Comparison of ENCODE assay signal across 12 mouse cellular contexts in genomic region chr8:117200803-117201202, GRCm38 (mm10). TPM values are rescaled to one million over a fixed set of nuclear protein-coding genes. Genes with fewer than 3 reads are reported as not detected.
DNase-seq lines count a peak whose midpoint lies in the region; ATAC-seq and TF ChIP-seq lines count a peak whose summit lies in the region.
"Had no signal": no experiment of that assay in that cellular context is flagged by ENCODE, and none has a peak within 500 bp of the region (broad histone marks: within the 10 kb centered on the region; RNA-seq: fewer than 3 reads in every experiment).

No protein-coding gene starts in this region.

- ATAC-seq in heart, embryonic 12.5 days (ENCODE audit: insufficient number of reproducible peaks, low FRiP score): peak; percentile 56
- peak; percentile 8; the same call in 1 of the 2 replicates for ATAC-seq in lung, postnatal 0 days
- ATAC-seq: forebrain, embryonic 16.5 days had no signal

- no peak for TF ChIP-seq POLR2A in MEL (IDR thresholded peaks at IDR 0.05; ENCODE audit: control insufficient read depth in 1 of 2, insufficient read depth in 1 of 2, low read depth in 1 of 2, low read length in 2 of 2, poor library complexity in 1 of 2)

- peak overlapping the region; percentile 35; the same call in 1 of the 2 replicates for H3K4me2 ChIP-seq in heart, embryonic 12.5 days
- no peak overlapping the region for H3K4me2 ChIP-seq in lung, postnatal 0 days (replicated peaks; ENCODE audit: low read depth, low read length)
- H3K4me2 ChIP-seq: hindbrain, embryonic 13.5 days; limb, embryonic 13.5 days had no signal

- peak in 1 of 2 experiments; percentile 64; a peak in 2 of 4 replicates for TF ChIP-seq EP300 in MEL (IDR thresholded peaks at IDR 0.05; ENCODE audit: low read depth in 1 of 2, low read length in 2 of 2)
- TF ChIP-seq EP300 in lung, postnatal 0 days (IDR thresholded peaks at IDR 0.05): no peak

- no peak for TF ChIP-seq RAD21 in MEL (IDR thresholded peaks at IDR 0.05; ENCODE audit: low read depth, low read length)

- WGBS in heart, embryonic 12.5 days: 66% methylated on average over 9 of the region's 9 CpGs
- 65% methylated on average over 9 of the region's 9 CpGs for WGBS in lung, postnatal 0 days

- no peaks in the 10 kb centered on the region for H3K79me2 ChIP-seq in MEL (ENCODE audit: control insufficient read depth, insufficient read depth, low read length, poor library complexity)

- peaks cover 50% of the 10 kb centered on the region for H3K4me1 ChIP-seq in heart, embryonic 12.5 days (replicated peaks)
- peaks cover 39 to 52% of the 10 kb centered on the region in 2 experiments for H3K4me1 ChIP-seq in MEL (ENCODE audit: control insufficient read depth in 1 of 2, insufficient read depth in 2 of 2, low read length in 2 of 2)
- peaks cover 20% of the 10 kb centered on the region; the same call in 1 of the 2 replicates for H3K4me1 ChIP-seq in lung, postnatal 0 days (ENCODE audit: insufficient read depth, low read depth, low read length)

- H3K9me3 ChIP-seq in heart, embryonic 12.5 days (replicated peaks): no peaks in the 10 kb centered on the region
- no peaks in the 10 kb centered on the region for H3K9me3 ChIP-seq in MEL (replicated peaks; ENCODE audit: insufficient read depth, low read length)
- H3K9me3 ChIP-seq in lung, postnatal 0 days (ENCODE audit: low read length): no peaks in the 10 kb centered on the region
- H3K9me3 ChIP-seq: hindbrain, embryonic 13.5 days; limb, embryonic 13.5 days had no signal

- H3K9ac ChIP-seq in heart, embryonic 12.5 days: no peak overlapping the region
- peak overlapping the region; percentile 40 for H3K9ac ChIP-seq in MEL (ENCODE audit: control insufficient read depth, low read depth, low read length, poor library complexity, severe bottlenecking)
- no peak overlapping the region for H3K9ac ChIP-seq in lung, postnatal 0 days (replicated peaks; ENCODE audit: low read depth)
- H3K9ac ChIP-seq: hindbrain, embryonic 13.5 days; limb, embryonic 13.5 days had no signal

- H3K4me3 ChIP-seq in heart, embryonic 12.5 days: no peak overlapping the region
- H3K4me3 ChIP-seq in MEL (ENCODE audit: control insufficient read depth in 1 of 2, insufficient read depth in 1 of 2, low read depth in 2 of 2, low read length in 2 of 2): no peak overlapping the region
- no peak overlapping the region for H3K4me3 ChIP-seq in lung, postnatal 0 days (ENCODE audit: low read depth, low read length)
- H3K4me3 ChIP-seq: hindbrain, embryonic 13.5 days; limb, embryonic 13.5 days had no signal

- H3K27ac ChIP-seq in heart, embryonic 12.5 days (ENCODE audit: poor library complexity, severe bottlenecking): peak overlapping the region; percentile 85
- H3K27ac ChIP-seq in MEL (ENCODE audit: control insufficient read depth, low read depth, low read length): peak overlapping the region; percentile 95
- H3K27ac ChIP-seq in lung, postnatal 0 days (ENCODE audit: low read length): no peak overlapping the region; the same call in 1 of the 2 replicates
- H3K27ac ChIP-seq: hindbrain, embryonic 13.5 days had no signal

- TF ChIP-seq CTCF in MEL (IDR thresholded peaks at IDR 0.05 in 2 of 3, conservative IDR thresholded peaks at IDR 0.05 in 1 of 3; ENCODE audit: control insufficient read depth in 1 of 3, insufficient read depth in 1 of 3, low read depth in 2 of 3, low read length in 3 of 3, poor library complexity in 1 of 3, severe bottlenecking in 1 of 3): no peak
- TF ChIP-seq CTCF in lung, postnatal 0 days (IDR thresholded peaks at IDR 0.05): no peak

- H3K36me3 ChIP-seq in heart, embryonic 12.5 days: peaks cover 32% of the 10 kb centered on the region
- peaks cover 2 to 46% of the 10 kb centered on the region in 2 experiments; a peak in 3 of 4 replicates for H3K36me3 ChIP-seq in MEL (ENCODE audit: control insufficient read depth in 1 of 2, insufficient read depth in 2 of 2, low read length in 2 of 2)
- H3K36me3 ChIP-seq in lung, postnatal 0 days (ENCODE audit: insufficient read depth, low read length): peaks cover 9% of the 10 kb centered on the region; the same call in 1 of the 2 replicates

- no peaks in the 10 kb centered on the region for H3K27me3 ChIP-seq in heart, embryonic 12.5 days (replicated peaks)
- no peaks in the 10 kb centered on the region for H3K27me3 ChIP-seq in MEL (ENCODE audit: control insufficient read depth in 1 of 2, insufficient read depth in 2 of 2, low read length in 2 of 2)
- no peaks in the 10 kb centered on the region for H3K27me3 ChIP-seq in lung, postnatal 0 days (replicated peaks; ENCODE audit: insufficient read depth, low read length)
- H3K27me3 ChIP-seq: hindbrain, embryonic 13.5 days; limb, embryonic 13.5 days had no signal

- no peak for DNase-seq in heart, adult 9 months (ENCODE audit: low spot score in 2 of 2)
- peak; percentile 77 for DNase-seq in MEL (ENCODE audit: low read depth, low spot score)
- peak; percentile 28 for DNase-seq in heart, postnatal 4 days
- peak; percentile 69 for DNase-seq in lung, postnatal 0 days (ENCODE audit: low spot score)
- no peak for DNase-seq in thymus, postnatal 14 days
- DNase-seq in cerebellum, adult 9-10 months: no peak
- no peak for DNase-seq in right cerebral cortex, postnatal 36 days (ENCODE audit: low spot score in 2 of 2)
- DNase-seq: cerebellum, adult 8-10 months had no signal

TF ChIP-seq in MEL, 35 proteins besides CTCF, POLR2A, EP300 and RAD21:
- TF ChIP-seq USF2 (IDR thresholded peaks at IDR 0.05; ENCODE audit: borderline replicate concordance in 1 of 2, insufficient read depth in 1 of 2, low read depth in 1 of 2, low read length in 2 of 2) (no peak), TAL1 (IDR thresholded peaks at IDR 0.05; ENCODE audit: low read length) (peak; percentile 83), RCOR1 (IDR thresholded peaks at IDR 0.05; ENCODE audit: low read depth, low read length) (0 out of 2 replicates have a peak, but pooled peaks have one; percentile 7), ZNF384 (IDR thresholded peaks at IDR 0.05; ENCODE audit: low read depth, low read length) (no peak), UBTF (IDR thresholded peaks at IDR 0.05; ENCODE audit: borderline replicate concordance, insufficient read depth, low read depth, low read length) (no peak), TCF12 (IDR thresholded peaks at IDR 0.05; ENCODE audit: low read depth, low read length) (peak; percentile 66), ETS1 (IDR thresholded peaks at IDR 0.05; ENCODE audit: low read depth, low read length) (peak; percentile 85), GATA1 (IDR thresholded peaks at IDR 0.05; ENCODE audit: low read depth, low read length) (peak; percentile 50; the same call in 1 of the 2 replicates), POLR2AphosphoS5 (IDR thresholded peaks at IDR 0.05; ENCODE audit: borderline replicate concordance, low read depth, low read length) (0 out of 2 replicates have a peak, but pooled peaks have one; percentile 12), JUND (IDR thresholded peaks at IDR 0.05; ENCODE audit: low read depth, low read length) (no peak), SIN3A (IDR thresholded peaks at IDR 0.05; ENCODE audit: low read length) (no peak), MAX (IDR thresholded peaks at IDR 0.05; ENCODE audit: low read length) (no peak), KAT2A (conservative IDR thresholded peaks at IDR 0.05; ENCODE audit: low read depth, low read length) (no peak), MYC (IDR thresholded peaks at IDR 0.05; ENCODE audit: low read depth, low read length) (no peak)

RNA-seq across cellular contexts. Expression of gene Gan, which starts 42.9 kb away (rescaled TPM):
- polyA plus RNA-seq in heart, embryonic 12.5 days (2016; fragmentation: Nextera tagmentation; extraction: Ambion mirVana): 1.3 and 1.7 TPM in 2 replicates
- total RNA-seq in MEL (2012; rRNA removed): 8.2 and 8.7 TPM in 2 replicates
- 1 to 10 TPM in 1 of 2 experiments, not detected in 1; 5.6 TPM for polyA plus RNA-seq in MEL (2012; ENCODE audit: insufficient read depth in 1 of 2, insufficient read length in 2 of 2, low read depth in 1 of 2, low replicate concordance in 2 of 2, missing spikeins in 1 of 2)
- 1 to 10 TPM; 7.4 TPM for total RNA-seq in heart, postnatal 4 days (2021)
- polyA plus RNA-seq in lung, postnatal 0 days (2015; fragmentation: Nextera tagmentation; extraction: Ambion mirVana): 3.3 and 4.2 TPM in 2 replicates

RNA-seq across cellular contexts. Expression of gene Cmip, which starts 56.1 kb away (rescaled TPM):
- 9.7 and 10.5 TPM in 2 replicates for polyA plus RNA-seq in heart, embryonic 12.5 days (2016; fragmentation: Nextera tagmentation; extraction: Ambion mirVana)
- total RNA-seq in MEL (2012; rRNA removed): 17.0 and 20.8 TPM in 2 replicates
- polyA plus RNA-seq in MEL (2012; ENCODE audit: insufficient read depth in 1 of 2, insufficient read length in 2 of 2, low read depth in 1 of 2, low replicate concordance in 2 of 2, missing spikeins in 1 of 2): 10 to 100 TPM in 1 of 2 experiments, not detected in 1; 71.8 TPM
- 10 to 100 TPM; 32.2 to 34.5 TPM for total RNA-seq in heart, postnatal 4 days (2021)
- 27.6 and 29.6 TPM in 2 replicates for polyA plus RNA-seq in lung, postnatal 0 days (2015; fragmentation: Nextera tagmentation; extraction: Ambion mirVana)

Comparison
In these comparisons a context has a peak if more than half of its experiments do, and no peak if none do; other contexts are left out.
1. DNase-seq: peak in MEL (single experiment), heart, postnatal 4 days (single experiment) and lung, postnatal 0 days (single experiment); none in heart, adult 9 months (0 of 2), thymus, postnatal 14 days (single experiment), cerebellum, adult 9-10 months (single experiment) and right cerebral cortex, postnatal 36 days (0 of 2).